Mouse (Mus musculus) forebrain, embryonic 16.5 days (tissue): ENCODE results near the gene Cd3eap. TPM values are rescaled to one million over a fixed set of nuclear protein-coding genes. Genes with fewer than 3 reads are reported as not detected.

Source experiments
- ATAC-seq: fragments of 200-750 bp; cut with Nextera tagmentation; 2 replicates; pipeline ENCODE4 v1.8.0; 2017; ENCODE audit warnings: mild to moderate bottlenecking, moderate library complexity
- H3K27ac ChIP-seq: fragments of 300-500 bp; sonication (generic); 2 replicates; pipeline ENCODE4 v1.5.1; 2014; ENCODE audit warnings: low read length, control low read depth
- H3K27me3 ChIP-seq: fragments of 300-500 bp; sonication (generic); replicated peaks from 2 replicates; pipeline ENCODE4 v1.6.1; 2014; ENCODE audit warnings: low read length; ENCODE audit not compliant: control insufficient read depth, insufficient read depth
- H3K36me3 ChIP-seq: fragments of 300-500 bp; sonication (generic); 2 replicates; pipeline ENCODE4 v1.6.1; 2014; ENCODE audit not compliant: control insufficient read depth, insufficient read depth
- H3K4me1 ChIP-seq: fragments of 300-500 bp; sonication (generic); replicated peaks from 2 replicates; pipeline ENCODE4 v1.6.1; 2014; ENCODE audit warnings: low read length; ENCODE audit not compliant: control insufficient read depth, insufficient read depth
- H3K4me2 ChIP-seq: fragments of 300-500 bp; sonication (generic); 2 replicates; pipeline ENCODE4 v1.6.1; 2014; ENCODE audit warnings: mild to moderate bottlenecking, low read length, control low read depth
- H3K4me3 ChIP-seq: fragments of 300-500 bp; sonication (generic); replicated peaks from 2 replicates; pipeline ENCODE4 v1.5.1; 2014; ENCODE audit warnings: mild to moderate bottlenecking, low read length, control low read depth
- H3K9ac ChIP-seq: fragments of 300-500 bp; sonication (generic); replicated peaks from 2 replicates; pipeline ENCODE4 v1.6.1; 2014; ENCODE audit warnings: low read depth, low read length, control low read depth
- H3K9me3 ChIP-seq: fragments of 300-500 bp; sonication (generic); 2 replicates; pipeline ENCODE4 v1.6.1; 2016; ENCODE audit warnings: low read length; ENCODE audit not compliant: control insufficient read depth
- WGBS: fragments of 180-500 bp; shearing (Covaris S2); extraction: QIAGEN DNeasy Blood & Tissue Kit; methylation state at CpG from one replicate; pipeline ENCODE4 v1.1.7; 2014; 5-methylcytosine and 5-hydroxymethylcytosine counted together
- polyA plus RNA-seq: library from polyadenylated mRNA; unstranded; fragments of >200 nt; fragmentation: Nextera tagmentation; extraction: Ambion mirVana; gene quantifications from 2 replicates; pipeline ENCODE4 v1.2.1, GENCODE M21; 2015

Gene Cd3eap
- polyA plus RNA-seq, 1 experiment from 2014 or later, result 26.4 TPM

GRCm38 (mm10) chr7:19388699-19389413, 29.6 kb upstream of the Cd3eap start:
- Histone ChIP-seq H3K4me3 (no peak overlapping the region), H3K4me2 (no peak overlapping the region), H3K9ac (no peak overlapping the region), H3K4me1 (peaks cover 3% of the 10 kb centered on the region; the same call in 1 of the 2 replicates), H3K9me3 (no peaks in the 10 kb centered on the region), H3K27ac (no peak overlapping the region), H3K27me3 (no peaks in the 10 kb centered on the region), H3K36me3 (peaks cover 56% of the 10 kb centered on the region)
- ATAC-seq, result no peak
- whole genome bisulfite sequencing, result 65% methylated on average over 10 of the region's 10 CpGs

GRCm38 (mm10) chr7:19383708-19384107, 24.4 kb upstream of the Cd3eap start:
- Histone ChIP-seq H3K9ac (no peak overlapping the region), H3K9me3 (no peaks in the 10 kb centered on the region), H3K27ac (no peak overlapping the region), H3K4me2 (peak overlapping the region; percentile 87), H3K4me3 (no peak overlapping the region), H3K4me1 (peaks cover 17% of the 10 kb centered on the region), H3K27me3 (no peaks in the 10 kb centered on the region), H3K36me3 (peaks cover 21% of the 10 kb centered on the region)
- no peak for ATAC-seq
- 89% methylated on average over 9 of the region's 9 CpGs for WGBS

- Histone ChIP-seq H3K4me3 (peak overlapping the region; percentile 95), H3K27me3 (no peaks in the 10 kb centered on the region), H3K9me3 (no peaks in the 10 kb centered on the region), H3K4me1 (peaks cover 17% of the 10 kb centered on the region), H3K36me3 (peaks cover 15% of the 10 kb centered on the region; the same call in 1 of the 2 replicates), H3K4me2 (peak overlapping the region; percentile 87), H3K27ac (peak overlapping the region; percentile 53), H3K9ac (peak overlapping the region; percentile 84)
- 0% methylated on average over 32 of the region's 37 CpGs for WGBS
- peak; percentile 45 for ATAC-seq
Measured at GRCm38 (mm10) chr7:19382166-19382541, 22.9 kb upstream of the Cd3eap start.

- peak within 1 kb of the TSS; percentile 95 for H3K4me3 ChIP-seq
- 7% methylated on average over 46 of the region's 48 CpGs for WGBS
- H3K27me3 ChIP-seq, result no peaks in the 10 kb centered on the region
- H3K36me3 ChIP-seq, result 0 out of 2 replicates have a peak, but pooled peaks cover 10% of the 10 kb centered on the region
- H3K9me3 ChIP-seq, result no peaks in the 10 kb centered on the region
- peak within 1 kb of the TSS; percentile 84 for H3K9ac ChIP-seq
- peak within 1 kb of the TSS; percentile 53 for H3K27ac ChIP-seq
- H3K4me1 ChIP-seq, result peaks cover 17% of the 10 kb centered on the region
- H3K4me2 ChIP-seq, result peak within 1 kb of the TSS; percentile 87
- ATAC-seq, result peak; percentile 97
Measured at GRCm38 (mm10) chr7:19381377-19382165, 22.3 kb upstream of the Cd3eap start, which contains the start of gene Ercc2. Ercc2 (plus strand) TSS chr7:19382010.

GRCm38 (mm10) chr7:19378049-19378448, 18.8 kb upstream of the Cd3eap start:
- 83% methylated on average over 8 of the region's 8 CpGs for WGBS
- H3K36me3 ChIP-seq, result no peaks in the 10 kb centered on the region
- no peak for ATAC-seq
- H3K27ac ChIP-seq, result no peak overlapping the region
- no peak overlapping the region for H3K4me2 ChIP-seq
- H3K4me3 ChIP-seq, result no peak overlapping the region
- no peaks in the 10 kb centered on the region for H3K9me3 ChIP-seq
- H3K4me1 ChIP-seq, result peaks cover 7% of the 10 kb centered on the region
- no peaks in the 10 kb centered on the region for H3K27me3 ChIP-seq
- no peak overlapping the region for H3K9ac ChIP-seq

GRCm38 (mm10) chr7:19376019-19376418, 16.7 kb upstream of the Cd3eap start:
- 90% methylated on average over 4 of the region's 4 CpGs for WGBS
- Histone ChIP-seq H3K4me3 (no peak overlapping the region), H3K4me2 (no peak overlapping the region), H3K4me1 (no peaks in the 10 kb centered on the region), H3K27me3 (no peaks in the 10 kb centered on the region), H3K9ac (no peak overlapping the region), H3K27ac (no peak overlapping the region), H3K9me3 (no peaks in the 10 kb centered on the region), H3K36me3 (no peaks in the 10 kb centered on the region)
- no peak for ATAC-seq

- Histone ChIP-seq H3K9me3 (no peaks in the 10 kb centered on the region), H3K27me3 (no peaks in the 10 kb centered on the region), H3K27ac (no peak overlapping the region), H3K4me1 (no peaks in the 10 kb centered on the region), H3K4me2 (no peak overlapping the region), H3K9ac (no peak overlapping the region), H3K4me3 (no peak overlapping the region), H3K36me3 (no peaks in the 10 kb centered on the region)
- no peak for ATAC-seq
- 82% methylated on average over 18 of the region's 18 CpGs for WGBS
Measured at GRCm38 (mm10) chr7:19375368-19375767, 16.1 kb upstream of the Cd3eap start.

GRCm38 (mm10) chr7:19373367-19373766, 14.1 kb upstream of the Cd3eap start:
- Histone ChIP-seq H3K4me2 (no peak overlapping the region), H3K27me3 (no peaks in the 10 kb centered on the region), H3K4me1 (peaks cover 3% of the 10 kb centered on the region; the same call in 1 of the 2 replicates), H3K9me3 (no peaks in the 10 kb centered on the region), H3K9ac (no peak overlapping the region), H3K36me3 (no peaks in the 10 kb centered on the region), H3K4me3 (no peak overlapping the region), H3K27ac (no peak overlapping the region)
- ATAC-seq, result no peak
- 90% methylated on average over 2 of the region's 2 CpGs for WGBS

GRCm38 (mm10) chr7:19369823-19370425, 10.6 kb upstream of the Cd3eap start:
- Histone ChIP-seq H3K27me3 (no peaks in the 10 kb centered on the region), H3K27ac (no peak overlapping the region), H3K9me3 (no peaks in the 10 kb centered on the region), H3K9ac (peak overlapping the region; percentile 59), H3K36me3 (no peaks in the 10 kb centered on the region), H3K4me2 (peak overlapping the region; percentile 49), H3K4me3 (peak overlapping the region; percentile 38), H3K4me1 (peaks cover 3% of the 10 kb centered on the region; the same call in 1 of the 2 replicates)
- ATAC-seq, result peak; percentile 86
- 10% methylated on average over 46 of the region's 46 CpGs for WGBS
